Mouse (Mus musculus) adrenal gland, postnatal 4 days (tissue): Measurements from ENCODE around the gene Tsnax. TPM values are rescaled to one million over a fixed set of nuclear protein-coding genes. Genes with fewer than 3 reads are reported as not detected.

Source experiments
- DNase-seq, 2 experiments: peaks; one replicate each; pipeline ENCODE4 v3.0.0; 2021 to 2022; ENCODE audit warnings: low spot score in 2 of 2, mixed read lengths in 2 of 2
- microRNA-seq: library from miRNA; unstranded; fragments of <30 nt; microRNA quantifications from one replicate; pipeline ENCODE4 v1.2.0, GENCODE M21; 2021
- total RNA-seq, 2 experiments: library from RNA; stranded (reverse); gene quantifications; 2 replicates each; pipeline ENCODE4 v1.2.3; 2021

Gene Tsnax
- total RNA-seq, 2 experiments from 2014 or later, result 83.6 to 88.4 TPM

DNA sequence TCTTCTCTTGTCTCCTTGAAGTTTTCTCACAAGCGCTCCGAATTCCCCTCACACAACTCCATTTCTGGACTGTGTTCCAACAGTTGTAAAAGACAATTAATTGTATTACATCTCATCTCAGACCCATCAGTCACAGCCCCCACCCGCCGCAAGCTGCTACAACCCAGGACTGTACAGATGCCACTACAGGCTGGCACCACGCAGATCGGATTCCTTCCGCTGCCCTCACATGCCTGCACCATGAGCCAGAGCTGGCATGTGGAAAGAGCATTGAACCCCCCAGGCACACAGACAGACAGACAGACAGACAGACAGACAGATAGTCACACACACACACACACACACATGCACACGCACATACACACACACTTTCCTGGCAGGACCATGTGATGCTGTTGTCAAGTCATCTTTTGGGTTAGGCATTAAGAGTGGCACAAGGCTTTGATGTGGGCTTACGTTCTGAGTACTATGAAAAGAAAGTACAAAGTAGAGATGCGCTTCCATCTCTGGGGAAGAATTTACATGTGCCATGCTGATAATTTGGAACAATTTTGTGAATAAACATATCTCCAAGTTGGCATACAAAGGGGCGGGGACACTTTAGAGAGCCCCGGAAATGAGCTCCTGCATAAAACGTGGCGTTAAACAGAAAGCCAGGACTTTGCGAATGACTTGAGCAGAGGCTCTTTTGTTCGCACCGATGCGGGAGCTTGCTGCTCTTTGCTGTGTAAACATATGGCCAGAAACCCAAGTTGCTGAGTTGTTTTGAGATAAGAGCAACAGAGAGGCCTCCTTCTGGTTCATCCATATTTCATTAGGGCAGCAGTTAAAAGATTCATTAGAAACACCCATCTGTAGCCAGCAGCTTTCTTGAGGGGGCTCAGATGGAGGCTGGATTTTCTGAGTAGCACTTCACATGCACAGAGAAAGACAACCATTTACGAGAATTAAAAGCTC, 67.9 kb downstream of the Tsnax start:
- DNase-seq, result no peak

DNA sequence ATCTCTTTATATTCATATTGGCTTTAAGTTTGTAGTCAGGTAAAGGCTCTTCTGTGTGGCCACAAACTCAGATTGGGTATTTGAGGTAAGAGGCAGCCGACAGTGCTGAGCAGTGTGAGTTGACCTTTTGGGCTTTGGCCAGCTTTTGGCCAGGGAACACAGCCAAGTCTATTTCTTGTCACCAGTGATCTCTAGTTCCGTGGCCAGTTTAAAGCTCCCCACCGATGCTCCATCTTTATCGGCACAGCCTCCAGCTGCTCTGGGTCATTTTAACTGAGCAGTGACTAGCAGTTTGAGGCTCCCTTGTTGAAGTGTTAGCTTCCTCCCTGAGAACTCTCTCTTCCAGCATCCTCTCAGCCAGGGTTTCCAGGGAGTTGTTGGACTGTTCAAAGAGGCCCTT, 70.9 kb downstream of the Tsnax start:
- DNase-seq, result no peak

Small RNA genes within 50 kb of the gene (microRNA-seq; reads per million reads assigned to microRNA genes)
- gene Gm22197, result not detected

Other genes starting within 250 kb of the Tsnax start
- gene Trim67, start 219.9 kb upstream of the Tsnax start, total RNA-seq, result 1 to 10 TPM; 3.9 to 4.5 TPM
- 100 to 1,000 TPM; 105 to 106 TPM for gene Gnpat, start 150.0 kb upstream of the Tsnax start, total RNA-seq
- 10 to 100 TPM; 37.8 to 38.9 TPM for gene 2810004N23Rik, start 149.9 kb upstream of the Tsnax start, total RNA-seq
- gene Exoc8, start 115.3 kb upstream of the Tsnax start, total RNA-seq, result 10 to 100 TPM; 17.1 to 19.8 TPM
- gene Sprtn, start 115.1 kb upstream of the Tsnax start, total RNA-seq, result 10 to 100 TPM; 26.1 to 28.0 TPM
- 10 to 100 TPM; 45.2 to 47.4 TPM for gene Egln1, start 63.7 kb upstream of the Tsnax start, total RNA-seq
- gene Disc1, start 41.2 kb downstream of the Tsnax start, total RNA-seq, result 1 to 10 TPM; 4.1 to 4.8 TPM